Mouse (Mus musculus) olfactory bulb, adult 2 months (tissue): Measurements from ENCODE around the gene Cdk15.

Experiments
- CTCF ChIP-seq: fragments of 200-500 bp; IDR thresholded peaks from 2 replicates; pipeline ENCODE4 v1.5.1; 2012; ENCODE audit warnings: low read depth, mild to moderate bottlenecking, low read length, moderate library complexity; ENCODE audit not compliant: insufficient read depth
- POLR2A ChIP-seq: fragments of 200-500 bp; IDR thresholded peaks from 2 replicates; pipeline ENCODE4 v1.6.1; 2012; ENCODE audit warnings: mild to moderate bottlenecking, low read depth, low read length, moderate library complexity; ENCODE audit not compliant: insufficient read depth

DNA sequence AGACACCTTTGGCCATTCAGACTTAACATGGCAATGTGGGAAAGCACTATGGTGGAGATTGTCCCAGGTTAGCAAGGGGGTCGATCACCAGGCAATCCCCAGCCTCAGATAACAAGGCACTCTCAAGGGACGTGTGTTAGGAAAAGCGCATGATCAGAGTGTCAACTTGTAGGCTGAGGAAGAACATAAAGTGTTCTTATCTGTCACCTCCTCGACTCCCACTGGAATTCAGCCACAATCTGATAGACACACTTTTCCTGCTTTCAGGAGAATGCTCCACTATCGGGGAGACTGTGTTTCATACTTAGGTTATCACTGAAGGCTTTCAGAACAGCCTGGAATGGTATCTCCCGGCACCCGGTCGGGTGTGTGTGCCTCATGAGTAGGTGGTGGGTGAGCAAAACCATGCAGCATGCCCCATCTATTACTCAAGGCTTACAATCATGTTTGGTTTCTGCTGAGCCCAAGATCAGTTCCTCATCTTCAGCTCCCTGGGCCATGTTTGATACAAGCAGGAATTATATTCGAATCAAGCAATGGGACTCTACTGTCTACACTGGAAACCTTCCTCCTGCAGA, 107.8 kb downstream of the Cdk15 start:
- TF ChIP-seq CTCF (no peak), POLR2A (no peak)
